Mouse (Mus musculus) bone marrow macrophage, adult 2 months (primary cell): ENCODE measurements at regions not wholly inside any gene's neighbourhood (a gene's known extent, or its start where the extent isn't known, plus 50 kb on each side); places are given as distances from the start of the nearest gene placed in this dataset.

ENCODE experiments used
- CTCF ChIP-seq: IDR thresholded peaks from 2 replicates; pipeline ENCODE4 v1.5.1; 2012; ENCODE audit warnings: low read depth, mild to moderate bottlenecking, low read length, moderate library complexity
- POLR2A ChIP-seq: IDR thresholded peaks from 2 replicates; pipeline ENCODE4 v1.6.1; 2012; ENCODE audit warnings: mild to moderate bottlenecking, low read depth, low read length, borderline replicate concordance

GRCm38 (mm10) chr13:103655966-103656365 is 118.4 kb downstream of the Srek1 start:
- TF ChIP-seq CTCF (no peak), POLR2A (no peak)
